Mouse (Mus musculus) forelimb bud, embryonic 11.5 days (tissue): ENCODE data around the gene Rtp1.

Experiments
- DNase-seq: peaks from one replicate; pipeline ENCODE4 v3.0.0-alpha.2; 2012; ENCODE audit warnings: low read depth, low spot score

The Rtp1 gene

DNA sequence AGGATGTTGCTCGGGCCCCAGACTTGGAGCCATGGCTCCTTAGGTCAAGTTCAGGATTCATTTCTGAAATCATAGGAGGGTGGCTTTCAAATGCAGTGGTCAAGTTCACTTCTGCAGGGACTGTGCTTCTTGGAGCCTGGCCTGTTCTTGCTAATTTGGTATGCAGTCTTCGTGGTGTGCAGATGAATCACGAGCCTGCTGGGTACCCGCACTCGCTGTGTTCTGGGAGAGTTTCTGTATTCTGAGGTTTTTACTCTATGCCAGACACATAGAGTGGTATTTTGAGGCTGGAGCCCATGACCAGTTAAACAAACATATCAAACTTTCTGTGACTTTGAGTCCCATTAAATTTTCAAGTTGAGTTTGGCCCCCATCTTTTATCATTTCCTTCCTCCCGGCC, 25.4 kb downstream of the Rtp1 start:
- no peak for DNase-seq

- DNase-seq, result no peak
These were observed 27.6 kb downstream of the Rtp1 start for GRCm38 (mm10) chr16:23456534-23456933.

DNA sequence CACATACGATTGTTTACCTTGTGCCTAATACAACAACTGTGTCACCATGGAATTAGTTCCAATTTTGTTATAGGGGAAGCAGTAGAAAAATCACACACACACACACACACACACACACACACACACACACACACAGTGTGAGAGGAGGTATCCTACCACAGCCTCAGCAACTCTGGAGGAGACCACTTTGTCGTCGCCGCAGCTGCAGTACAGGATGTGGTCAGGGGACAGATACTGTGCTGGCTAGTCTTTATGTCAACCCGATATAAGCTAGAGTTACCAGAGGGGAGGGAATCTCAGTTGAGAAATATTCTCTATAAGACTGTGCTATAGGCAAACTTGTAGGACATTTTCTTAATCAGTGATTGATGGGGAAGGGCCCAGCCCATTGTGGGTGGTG, 28.4 kb downstream of the Rtp1 start:
- DNase-seq, result no peak

GRCm38 (mm10) chr16:23458906-23459588, 30.1 kb downstream of the Rtp1 start:
- DNase-seq, result no peak

DNA sequence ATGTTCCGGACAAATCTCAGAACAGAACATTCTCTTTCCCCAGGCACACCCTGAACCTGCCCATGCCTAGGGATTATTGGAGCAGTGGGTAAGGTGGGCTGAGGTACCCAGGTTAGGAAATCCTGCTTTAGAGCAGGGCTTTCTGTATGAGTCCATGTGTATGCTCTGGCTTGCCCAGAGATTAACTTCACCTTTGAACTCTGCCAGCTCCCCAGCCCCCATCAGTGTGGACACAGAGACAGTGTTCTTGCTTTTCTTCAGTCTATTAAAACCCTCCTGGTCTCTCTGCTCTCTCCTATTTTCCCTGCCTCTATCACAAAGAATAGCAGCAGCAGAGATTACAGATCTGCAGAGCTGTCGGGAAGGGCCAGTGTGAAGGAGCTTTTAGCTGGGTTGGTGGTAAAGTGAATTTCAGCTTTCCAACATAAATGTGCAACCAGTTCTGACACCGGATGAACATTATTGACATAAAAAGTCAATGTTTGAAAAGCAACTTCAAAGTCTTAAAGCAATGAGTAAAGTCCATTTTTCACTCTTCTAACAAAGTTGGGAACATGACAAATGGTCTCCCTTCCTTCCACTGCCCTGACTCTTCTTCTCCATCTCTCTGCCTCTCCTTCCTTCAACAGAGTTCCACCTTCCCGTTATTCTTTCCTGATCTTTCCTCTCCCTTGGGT, 34.9 kb downstream of the Rtp1 start:
- DNase-seq, result no peak

DNA sequence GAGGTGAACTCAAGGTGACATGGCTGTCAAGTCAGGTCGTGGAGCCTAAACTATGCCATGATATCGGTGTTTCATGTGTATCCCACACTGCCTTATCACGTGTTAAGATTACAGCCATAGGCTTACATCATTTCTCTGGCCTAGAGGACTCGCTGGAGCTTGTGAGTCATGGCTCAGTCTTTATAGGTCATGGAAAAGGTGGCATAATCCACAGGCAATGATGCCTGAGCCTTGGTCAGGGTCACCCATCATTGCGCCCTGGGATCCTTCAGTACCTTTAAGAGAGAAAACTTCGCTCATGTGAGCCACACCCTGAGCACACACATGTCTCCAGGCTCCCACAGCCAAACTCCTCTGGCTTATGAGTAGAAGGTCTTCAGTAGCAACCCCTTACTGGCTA, 42.6 kb downstream of the Rtp1 start:
- DNase-seq, result no peak

GRCm38 (mm10) chr16:23472046-23472445, 43.1 kb downstream of the Rtp1 start:
- DNase-seq, result no peak

DNA sequence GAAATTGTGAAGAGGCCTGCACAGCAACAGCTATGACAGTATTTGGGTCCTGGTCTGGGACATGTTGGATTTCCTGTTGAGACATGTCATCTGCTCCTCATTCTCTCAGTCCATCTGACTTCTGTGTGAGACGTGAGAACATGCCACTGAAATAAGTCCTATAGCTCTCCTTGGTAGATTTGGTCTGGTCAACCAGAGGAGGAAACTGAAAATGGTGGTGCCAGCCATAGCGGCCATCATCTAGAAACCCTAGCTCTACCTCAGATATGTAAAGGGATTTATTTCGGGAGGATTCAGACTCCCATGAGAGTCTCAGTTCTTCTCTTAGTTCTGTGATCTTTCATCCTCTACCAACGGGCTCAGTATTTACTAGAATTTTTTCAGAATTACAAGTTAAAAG, 46.7 kb downstream of the Rtp1 start:
- no peak for DNase-seq

DNA sequence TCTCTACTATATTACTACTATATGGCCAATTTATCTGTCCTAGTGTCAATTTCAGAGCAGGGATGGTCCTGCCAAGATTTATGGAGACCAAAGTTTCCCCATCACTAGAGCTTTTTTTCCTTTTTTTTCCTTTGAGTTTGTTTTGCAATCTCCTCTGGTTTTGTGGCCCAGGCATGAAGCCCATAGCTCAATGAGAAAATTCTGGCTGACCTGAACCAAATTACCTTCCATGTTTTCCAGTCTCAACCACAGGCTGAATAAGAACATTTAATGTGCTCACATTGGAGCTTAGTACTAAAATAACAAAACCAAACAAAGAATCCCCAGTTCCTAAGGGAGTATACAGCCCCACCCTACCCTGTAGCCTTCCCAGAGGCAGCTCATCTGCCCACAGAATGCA, 47.7 kb downstream of the Rtp1 start:
- DNase-seq, result no peak

- no peak for DNase-seq
These were observed 51.1 kb downstream of the Rtp1 start for GRCm38 (mm10) chr16:23479872-23480603.

DNA sequence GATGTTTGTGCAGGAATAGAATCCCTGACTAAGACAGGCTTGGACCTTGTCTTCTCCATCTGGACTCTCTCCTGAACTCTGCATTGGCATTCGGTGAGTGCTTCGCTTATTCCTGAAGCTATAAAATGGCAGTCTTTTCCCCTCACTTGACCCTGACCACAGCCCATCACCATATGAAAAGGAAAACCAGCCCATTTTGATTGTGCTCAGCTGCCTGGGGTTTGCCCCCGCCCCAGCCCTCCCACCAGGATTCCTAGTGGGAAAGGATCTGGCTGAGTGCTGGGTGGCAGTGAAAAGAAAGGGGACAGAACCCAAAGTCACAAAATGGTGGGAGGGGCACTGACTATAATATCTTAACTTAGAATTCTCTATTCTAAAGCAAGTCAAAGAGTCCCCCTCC, 53.3 kb downstream of the Rtp1 start:
- no peak for DNase-seq

GRCm38 (mm10) chr16:23482846-23483245, 53.9 kb downstream of the Rtp1 start:
- no peak for DNase-seq

- no peak for DNase-seq
These were observed 54.4 kb downstream of the Rtp1 start for GRCm38 (mm10) chr16:23483292-23483691.
